Mouse (Mus musculus) megakaryocyte, embryonic 14.5 days (primary cell): Measurements from ENCODE around the gene Cdc14a.

Source experiments
- FLI1 ChIP-seq: IDR thresholded peaks from 2 replicates; pipeline ENCODE4 v1.6.1; 2012; ENCODE audit warnings: low read length, inconsistent platforms, mixed read lengths
- GATA1 ChIP-seq: IDR thresholded peaks from 3 replicates; pipeline ENCODE4 v1.6.1; 2012; ENCODE audit warnings: mixed read lengths, low read length, inconsistent platforms, borderline replicate concordance

- TF ChIP-seq GATA1, result no peak
- TF ChIP-seq FLI1, result no peak
Measured at GRCm38 (mm10) chr3:116397341-116397740, 26.5 kb downstream of the Cdc14a start.
